Mouse (Mus musculus): ENCODE measurements around the gene Scoc. TPM values are rescaled to one million over a fixed set of nuclear protein-coding genes. Genes with fewer than 3 reads are reported as not detected.

The Scoc gene
- polyA plus RNA-seq, 1 experiment from 2014 or later, result 212 TPM

DNA sequence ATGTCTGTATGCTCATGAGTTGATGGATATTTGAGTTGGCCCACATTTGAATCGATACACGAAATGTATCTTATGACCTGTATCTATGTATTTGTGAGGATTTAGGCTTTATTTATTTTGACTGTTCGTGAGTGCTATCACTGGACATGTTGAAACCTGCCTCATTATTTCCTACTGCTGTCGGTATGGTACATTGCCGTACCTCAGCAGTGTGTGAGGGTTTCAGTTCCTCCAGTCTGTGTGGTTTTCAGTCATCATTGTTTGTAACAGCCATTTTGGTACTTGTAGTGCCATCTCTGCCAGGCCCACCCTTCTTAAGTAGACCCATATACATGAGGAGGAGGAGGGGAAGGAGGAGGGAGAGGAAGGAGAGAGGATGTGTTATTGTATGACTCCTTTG lies 63.9 kb downstream of the Scoc start:
- peaks cover 6% of the 10 kb centered on the region for H3K4me1 ChIP-seq (replicated peaks)
- ATAC-seq, result no peak
- no peaks in the 10 kb centered on the region for H3K36me3 ChIP-seq
- peaks cover 4% of the 10 kb centered on the region; the same call in 1 of the 2 replicates for H3K27me3 ChIP-seq
- H3K4me3 ChIP-seq (replicated peaks), result no peak overlapping the region
- H3K27ac ChIP-seq, result no peak overlapping the region
- WGBS, result 94% methylated on average over 5 of the region's 5 CpGs
- H3K9ac ChIP-seq (replicated peaks), result no peak overlapping the region
- no peaks in the 10 kb centered on the region for H3K9me3 ChIP-seq
- H3K4me2 ChIP-seq (replicated peaks), result no peak overlapping the region

DNA sequence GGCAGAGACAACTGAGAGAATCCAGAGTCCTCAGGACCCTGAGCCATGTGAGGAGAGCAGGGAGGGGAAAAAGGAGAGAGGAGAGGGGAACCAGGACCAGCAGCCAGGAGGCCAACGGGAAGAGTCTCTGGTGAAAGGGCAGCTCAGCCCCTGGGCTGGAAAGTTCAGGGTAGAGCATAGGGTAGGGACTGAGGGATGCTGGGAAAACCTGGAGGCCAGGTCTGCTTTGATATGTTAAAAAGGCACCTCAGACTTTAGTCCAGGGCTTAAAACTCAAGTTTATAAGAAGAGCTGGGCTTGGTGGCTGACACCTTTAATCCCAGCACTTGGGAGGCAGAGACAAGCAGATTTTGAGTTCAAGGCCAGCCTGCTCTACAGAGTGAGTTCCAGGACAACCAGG lies 65.7 kb downstream of the Scoc start:
- H3K9ac ChIP-seq (replicated peaks), result no peak overlapping the region
- no peaks in the 10 kb centered on the region for H3K9me3 ChIP-seq
- 71% methylated on average over 1 of the region's 1 CpGs for WGBS
- ATAC-seq, result no peak
- H3K4me2 ChIP-seq (replicated peaks), result no peak overlapping the region
- no peaks in the 10 kb centered on the region for H3K36me3 ChIP-seq
- H3K4me3 ChIP-seq (replicated peaks), result no peak overlapping the region
- peaks cover 6% of the 10 kb centered on the region for H3K4me1 ChIP-seq (replicated peaks)
- peaks cover 13% of the 10 kb centered on the region for H3K27me3 ChIP-seq
- no peak overlapping the region for H3K27ac ChIP-seq

DNA sequence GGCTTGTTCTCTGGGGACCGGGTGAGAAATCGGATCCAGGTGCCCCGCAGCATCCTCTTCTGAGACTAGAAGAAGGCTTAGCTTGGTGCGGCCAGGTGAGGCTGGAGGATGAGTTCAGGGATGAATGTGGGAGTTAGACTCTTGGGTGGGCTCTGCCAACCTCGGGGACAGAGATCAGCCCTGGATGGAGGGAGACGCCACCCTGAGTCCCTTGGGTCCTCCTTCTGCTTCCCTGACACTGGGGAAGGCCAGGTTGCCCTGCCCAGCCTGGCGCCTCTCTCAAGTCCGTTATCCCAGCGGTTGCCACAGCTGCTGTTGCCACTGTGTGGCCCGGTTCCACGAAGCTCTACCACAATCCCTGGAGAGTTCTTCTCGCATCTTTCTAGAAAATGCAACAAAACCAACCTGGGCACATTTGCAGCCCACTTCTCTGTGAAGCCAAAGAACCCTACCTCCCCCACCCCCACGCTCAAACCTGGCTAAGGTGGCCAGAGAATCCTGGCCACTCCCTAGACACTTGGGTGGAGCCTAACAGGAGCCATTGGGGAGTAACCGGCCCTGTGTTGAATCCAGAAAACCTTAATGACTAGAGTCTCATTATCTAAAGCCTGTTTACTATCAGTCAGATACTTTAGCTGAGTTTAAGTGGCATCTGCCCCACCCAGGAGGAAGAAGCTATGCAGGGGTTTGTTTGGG lies 68.0 kb downstream of the Scoc start:
- peak; percentile 85 for ATAC-seq
- no peak overlapping the region for H3K27ac ChIP-seq
- H3K4me1 ChIP-seq (replicated peaks), result peaks cover 6% of the 10 kb centered on the region
- H3K4me3 ChIP-seq (replicated peaks), result peak overlapping the region; percentile 69
- H3K9me3 ChIP-seq, result no peaks in the 10 kb centered on the region
- peak overlapping the region; percentile 78 for H3K9ac ChIP-seq (replicated peaks)
- H3K36me3 ChIP-seq, result no peaks in the 10 kb centered on the region
- 4% methylated on average over 14 of the region's 14 CpGs for WGBS
- peak overlapping the region; percentile 81 for H3K4me2 ChIP-seq (replicated peaks)
- peaks cover 13% of the 10 kb centered on the region for H3K27me3 ChIP-seq

DNA sequence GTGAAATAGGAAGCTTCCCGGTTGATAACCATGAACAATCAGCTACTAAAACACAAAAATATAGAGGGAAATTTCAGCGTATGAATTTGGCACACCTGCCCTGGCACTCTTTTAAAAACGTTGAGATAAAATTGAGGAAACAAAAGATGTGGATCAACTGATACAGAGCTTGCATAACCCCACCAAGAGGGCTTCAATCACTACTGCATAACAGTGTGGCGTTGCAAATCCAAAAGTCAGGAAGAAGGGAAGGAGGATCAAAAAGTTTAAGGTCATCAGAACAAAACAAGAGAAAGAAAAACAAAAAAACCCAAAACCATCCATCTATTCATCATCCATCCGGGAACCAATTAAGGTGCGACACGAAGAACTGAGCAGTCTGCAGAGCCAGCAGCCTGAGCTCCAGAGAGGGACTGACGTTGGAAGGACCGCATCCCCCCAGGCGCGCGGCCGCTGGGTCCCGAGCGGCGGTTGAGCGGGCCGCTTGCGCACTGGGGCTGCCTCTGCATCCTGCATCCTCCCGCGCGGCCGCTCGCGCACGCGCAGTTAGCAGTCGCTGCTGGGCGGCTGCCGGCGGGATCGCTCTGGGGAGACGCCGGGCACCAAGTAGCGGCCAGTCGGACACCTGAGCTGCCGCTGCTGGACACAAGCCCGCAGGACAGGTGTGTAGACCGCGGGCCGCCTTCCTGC lies 68.7 kb downstream of the Scoc start, which contains the start of gene Clgn:
TSS of gene Clgn (plus strand) at position 552 of the 690 bp plus-strand sequence.
- Histone ChIP-seq H3K4me3 (replicated peaks) (peak within 1 kb of the TSS; percentile 69), H3K9me3 (no peaks in the 10 kb centered on the region), H3K36me3 (no peaks in the 10 kb centered on the region), H3K4me1 (replicated peaks) (peaks cover 6% of the 10 kb centered on the region), H3K27me3 (peaks cover 13% of the 10 kb centered on the region), H3K9ac (replicated peaks) (peak within 1 kb of the TSS; percentile 78), H3K27ac (no peak within 1 kb of the TSS), H3K4me2 (replicated peaks) (peak within 1 kb of the TSS; percentile 81)
- 4% methylated on average over 41 of the region's 41 CpGs for WGBS
- ATAC-seq, result peak; percentile 98

DNA sequence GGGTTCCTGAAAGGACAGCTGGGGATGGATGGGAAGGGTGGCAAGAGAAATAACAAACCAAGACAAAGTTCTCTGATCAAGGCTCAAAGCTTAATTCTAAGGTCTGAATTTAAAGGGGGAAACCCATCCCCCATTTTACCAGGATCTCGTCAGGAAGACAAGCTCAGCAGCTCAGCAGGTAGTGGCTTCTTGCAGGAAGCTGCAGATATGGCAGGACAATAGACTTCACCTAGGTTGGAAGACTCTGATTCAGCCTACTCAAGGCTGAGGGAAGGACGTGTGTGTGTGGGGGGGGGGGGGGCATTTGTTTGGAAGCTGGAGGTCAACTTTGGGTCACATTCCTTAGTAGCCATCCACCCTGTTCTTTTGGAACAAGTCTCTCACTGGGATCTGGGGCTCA lies 75.3 kb downstream of the Scoc start:
- no peak overlapping the region for H3K4me2 ChIP-seq (replicated peaks)
- H3K4me1 ChIP-seq (replicated peaks), result no peaks in the 10 kb centered on the region
- WGBS, result 51% methylated on average over 2 of the region's 2 CpGs
- no peaks in the 10 kb centered on the region for H3K27me3 ChIP-seq
- ATAC-seq, result no peak
- H3K27ac ChIP-seq, result no peak overlapping the region
- no peaks in the 10 kb centered on the region for H3K9me3 ChIP-seq
- H3K4me3 ChIP-seq (replicated peaks), result no peak overlapping the region
- H3K9ac ChIP-seq (replicated peaks), result no peak overlapping the region
- H3K36me3 ChIP-seq, result no peaks in the 10 kb centered on the region

DNA sequence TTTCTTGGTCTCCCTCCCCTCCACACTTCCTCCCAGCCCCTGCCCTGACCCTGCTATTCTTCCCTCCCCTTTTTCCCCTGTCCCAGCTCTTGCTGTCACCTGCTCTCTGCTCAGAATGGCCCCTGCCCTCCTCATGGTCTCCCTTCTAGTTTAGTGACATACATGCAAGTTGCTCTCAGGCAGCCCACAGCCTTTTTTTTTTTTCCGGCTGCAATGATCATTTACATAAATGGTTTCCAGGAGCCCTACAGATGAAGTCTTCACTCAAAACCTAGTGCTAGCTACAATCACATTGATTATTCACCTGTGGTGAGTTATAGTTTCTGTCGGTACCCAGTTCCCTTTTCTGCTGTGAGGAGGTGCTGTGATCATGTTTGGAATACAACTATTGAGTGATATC lies 77.2 kb downstream of the Scoc start:
- 87% methylated on average over 2 of the region's 2 CpGs for WGBS
- Histone ChIP-seq H3K27me3 (no peaks in the 10 kb centered on the region), H3K9me3 (no peaks in the 10 kb centered on the region), H3K36me3 (no peaks in the 10 kb centered on the region), H3K9ac (replicated peaks) (no peak overlapping the region), H3K4me2 (replicated peaks) (no peak overlapping the region), H3K27ac (no peak overlapping the region), H3K4me3 (replicated peaks) (no peak overlapping the region), H3K4me1 (replicated peaks) (no peaks in the 10 kb centered on the region)
- no peak for ATAC-seq

DNA sequence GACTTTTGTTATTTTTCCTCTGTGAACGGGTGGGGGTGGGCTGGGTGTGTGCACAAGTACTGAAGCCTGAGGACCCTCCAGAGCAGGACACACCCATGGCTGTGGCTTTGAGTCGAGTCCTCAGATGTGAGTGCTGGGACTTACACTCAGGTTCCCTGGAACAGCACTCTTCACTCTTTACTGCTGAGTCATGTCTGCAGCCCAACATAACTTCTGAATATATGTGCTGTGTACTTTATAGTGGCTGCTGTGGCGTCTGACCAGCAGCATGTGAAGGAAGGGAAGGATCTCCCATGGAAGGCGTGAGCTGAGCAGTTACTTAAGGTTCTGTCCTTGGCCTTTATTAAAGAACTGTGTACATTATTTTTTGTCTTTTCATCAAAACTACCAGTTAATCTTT lies 78.0 kb downstream of the Scoc start:
- Histone ChIP-seq H3K4me1 (replicated peaks) (no peaks in the 10 kb centered on the region), H3K9me3 (no peaks in the 10 kb centered on the region), H3K27ac (no peak overlapping the region), H3K4me3 (replicated peaks) (no peak overlapping the region), H3K4me2 (replicated peaks) (no peak overlapping the region), H3K36me3 (no peaks in the 10 kb centered on the region), H3K9ac (replicated peaks) (no peak overlapping the region), H3K27me3 (no peaks in the 10 kb centered on the region)
- no peak for ATAC-seq
- 76% methylated on average over 4 of the region's 4 CpGs for WGBS

Other genes starting within 250 kb of the Scoc start
- gene Ucp1, start 168.0 kb downstream of the Scoc start, polyA plus RNA-seq (2015; fragmentation: Nextera tagmentation; extraction: Ambion mirVana), result 0.15 and 0.16 TPM in 2 replicates
- gene Elmod2, start 125.9 kb downstream of the Scoc start, polyA plus RNA-seq (2015; fragmentation: Nextera tagmentation; extraction: Ambion mirVana), result 30.5 and 32.0 TPM in 2 replicates
- not detected in 2 replicates for gene Mgat4d, start 109.9 kb downstream of the Scoc start, polyA plus RNA-seq (2015; fragmentation: Nextera tagmentation; extraction: Ambion mirVana)
- gene Clgn, start 68.5 kb downstream of the Scoc start, polyA plus RNA-seq (2015; fragmentation: Nextera tagmentation; extraction: Ambion mirVana), result 6.5 and 6.8 TPM in 2 replicates
- gene Olfr370, start 77.4 kb upstream of the Scoc start, polyA plus RNA-seq (2015; fragmentation: Nextera tagmentation; extraction: Ambion mirVana), result 0.04 TPM in 1 of 2 replicates, not detected in the other
- 380 and 382 TPM in 2 replicates for gene Ndufb7, start 108.3 kb upstream of the Scoc start, polyA plus RNA-seq (2015; fragmentation: Nextera tagmentation; extraction: Ambion mirVana)
- 820 and 847 TPM in 2 replicates for gene Tecr, start 149.6 kb upstream of the Scoc start, polyA plus RNA-seq (2015; fragmentation: Nextera tagmentation; extraction: Ambion mirVana)
- gene Dnajb1, start 149.8 kb upstream of the Scoc start, polyA plus RNA-seq (2015; fragmentation: Nextera tagmentation; extraction: Ambion mirVana), result 56.6 and 61.5 TPM in 2 replicates
- 164 and 172 TPM in 2 replicates for gene Gipc1, start 194.3 kb upstream of the Scoc start, polyA plus RNA-seq (2015; fragmentation: Nextera tagmentation; extraction: Ambion mirVana)
- 0.75 and 0.81 TPM in 2 replicates for gene Ptger1, start 208.3 kb upstream of the Scoc start, polyA plus RNA-seq (2015; fragmentation: Nextera tagmentation; extraction: Ambion mirVana)
- gene Pkn1, start 240.8 kb upstream of the Scoc start, polyA plus RNA-seq (2015; fragmentation: Nextera tagmentation; extraction: Ambion mirVana), result 22.7 and 23.3 TPM in 2 replicates